Mouse (Mus musculus) midbrain, embryonic 15.5 days (tissue): ENCODE results near the gene Cd164l2. TPM values are rescaled to one million over a fixed set of nuclear protein-coding genes. Genes with fewer than 3 reads are reported as not detected.

Source experiments
- ATAC-seq: fragments of 200-750 bp; cut with Nextera tagmentation; replicated peaks from 2 replicates; pipeline ENCODE4 v1.8.0; 2017; ENCODE audit warnings: moderate TSS enrichment
- H3K27ac ChIP-seq: fragments of 300-500 bp; sonication (generic); 2 replicates; pipeline ENCODE4 v1.5.1; 2015; ENCODE audit warnings: mild to moderate bottlenecking, inconsistent platforms
- H3K27me3 ChIP-seq: fragments of 300-500 bp; sonication (generic); replicated peaks from 2 replicates; pipeline ENCODE4 v1.6.1; 2015; ENCODE audit warnings: inconsistent platforms
- H3K36me3 ChIP-seq: fragments of 300-500 bp; sonication (generic); replicated peaks from 2 replicates; pipeline ENCODE4 v1.6.1; 2015; ENCODE audit warnings: inconsistent platforms
- H3K4me1 ChIP-seq: fragments of 300-500 bp; sonication (generic); 2 replicates; pipeline ENCODE4 v1.6.1; 2015; ENCODE audit warnings: inconsistent platforms
- H3K4me2 ChIP-seq: fragments of 300-500 bp; sonication (generic); 2 replicates; pipeline ENCODE4 v1.6.1; 2015; ENCODE audit warnings: inconsistent platforms, mild to moderate bottlenecking, moderate library complexity
- H3K4me3 ChIP-seq: fragments of 300-500 bp; sonication (generic); 2 replicates; pipeline ENCODE4 v1.5.1; 2015; ENCODE audit warnings: mild to moderate bottlenecking, inconsistent platforms
- H3K9ac ChIP-seq: fragments of 300-500 bp; sonication (generic); 2 replicates; pipeline ENCODE4 v1.6.1; 2015; ENCODE audit warnings: mild to moderate bottlenecking, inconsistent platforms
- H3K9me3 ChIP-seq: fragments of 300-500 bp; sonication (generic); 2 replicates; pipeline ENCODE4 v1.6.1; 2016; ENCODE audit warnings: inconsistent platforms
- whole genome bisulfite sequencing: fragments of 180-500 bp; shearing (Covaris S2); methylation state at CpG from one replicate; pipeline ENCODE4 v1.1.7; 2015; ENCODE audit warnings: mixed read lengths; 5-methylcytosine and 5-hydroxymethylcytosine counted together
- polyA plus RNA-seq: library from polyadenylated mRNA; unstranded; fragments of >200 nt; fragmentation: Nextera tagmentation; extraction: Ambion mirVana; gene quantifications from 2 replicates; pipeline ENCODE4 v1.2.1, GENCODE M21; 2015

Cd164l2 gene
- polyA plus RNA-seq, 1 experiment from 2014 or later, result 3.0 TPM

DNA sequence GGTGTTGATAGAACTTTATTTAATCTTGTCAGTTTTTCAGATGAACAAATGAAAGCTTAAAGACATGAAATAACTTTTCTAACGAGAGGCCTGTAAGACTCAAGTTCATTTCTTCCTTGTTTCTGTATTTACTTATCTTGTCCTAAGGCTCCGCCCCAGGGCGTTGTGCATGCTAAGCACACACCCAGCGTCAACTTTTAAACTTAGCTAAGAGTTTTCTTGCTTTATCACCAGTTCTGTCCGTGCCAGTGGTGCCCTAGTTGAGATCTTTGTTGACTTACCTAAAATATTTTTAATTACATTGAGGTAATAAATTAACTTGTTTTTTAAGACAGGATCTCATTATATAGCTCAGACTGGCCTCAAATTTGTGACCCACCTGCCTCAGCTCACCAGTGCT lies 33.6 kb upstream of the Cd164l2 start:
- peaks cover 22% of the 10 kb centered on the region for H3K4me1 ChIP-seq
- no peaks in the 10 kb centered on the region for H3K27me3 ChIP-seq
- no peak overlapping the region for H3K27ac ChIP-seq
- H3K9me3 ChIP-seq, result no peaks in the 10 kb centered on the region
- ATAC-seq, result no peak
- H3K4me2 ChIP-seq, result no peak overlapping the region
- H3K9ac ChIP-seq, result no peak overlapping the region
- WGBS, result 90% methylated on average over 5 of the region's 5 CpGs
- no peaks in the 10 kb centered on the region for H3K36me3 ChIP-seq
- no peak overlapping the region for H3K4me3 ChIP-seq

DNA sequence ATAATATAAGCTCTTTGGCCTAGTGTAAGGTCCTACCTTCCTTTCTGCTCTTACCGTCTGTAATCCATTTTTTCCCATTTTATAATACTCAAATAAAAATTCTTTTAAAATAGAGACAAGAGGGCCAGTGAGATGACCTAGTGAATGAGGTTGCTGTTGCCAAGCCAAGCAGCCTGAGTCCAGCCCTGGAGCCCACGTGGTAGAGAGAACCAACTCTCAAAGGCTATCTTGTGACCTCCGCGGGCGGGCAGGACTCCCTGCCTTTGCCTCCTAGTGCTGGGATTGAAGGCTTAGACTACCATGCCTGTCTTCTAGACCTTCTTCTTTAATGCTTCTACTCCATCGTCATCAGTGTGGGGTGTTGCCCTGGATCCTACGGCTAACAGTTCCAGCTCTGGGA lies 32.7 kb upstream of the Cd164l2 start:
- no peak overlapping the region for H3K27ac ChIP-seq
- H3K9me3 ChIP-seq, result no peaks in the 10 kb centered on the region
- no peaks in the 10 kb centered on the region for H3K27me3 ChIP-seq
- H3K4me2 ChIP-seq, result no peak overlapping the region
- H3K36me3 ChIP-seq, result no peaks in the 10 kb centered on the region
- H3K9ac ChIP-seq, result no peak overlapping the region
- ATAC-seq, result no peak
- no peak overlapping the region for H3K4me3 ChIP-seq
- H3K4me1 ChIP-seq, result peaks cover 28% of the 10 kb centered on the region
- WGBS, result 96% methylated on average over 7 of the region's 7 CpGs

DNA sequence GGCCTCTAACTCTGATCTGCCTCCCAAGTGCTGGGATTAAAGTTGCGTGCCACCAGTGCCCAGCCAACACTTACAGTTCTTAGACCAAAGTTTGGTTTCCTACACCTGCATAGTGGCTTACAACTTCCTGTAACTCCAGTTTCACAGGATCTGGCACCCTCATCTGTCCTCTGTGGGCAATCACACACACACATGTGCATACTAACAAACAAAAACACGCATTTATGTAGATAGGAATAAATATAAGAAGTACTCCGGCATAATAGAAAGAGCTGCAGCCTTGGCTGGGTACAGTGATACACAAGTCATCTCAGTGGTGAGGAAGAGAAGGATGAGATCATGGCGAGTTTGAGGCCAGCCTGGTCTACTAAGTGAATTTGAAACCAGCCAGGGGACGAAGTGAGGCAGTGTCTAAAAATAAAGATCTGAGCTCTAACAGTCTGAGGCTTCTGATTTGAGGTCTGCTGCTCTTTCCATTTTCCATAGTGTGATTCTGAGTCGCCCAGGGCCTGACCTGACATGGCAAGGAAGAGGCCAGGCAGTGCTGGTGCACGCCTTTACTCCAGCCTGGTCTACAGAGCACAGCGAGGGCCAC lies 29.4 kb upstream of the Cd164l2 start:
- Histone ChIP-seq H3K4me1 (peaks cover 11% of the 10 kb centered on the region; the same call in 1 of the 2 replicates), H3K4me2 (no peak overlapping the region), H3K4me3 (no peak overlapping the region), H3K27me3 (no peaks in the 10 kb centered on the region), H3K9me3 (no peaks in the 10 kb centered on the region), H3K9ac (no peak overlapping the region), H3K36me3 (0 out of 2 replicates have a peak, but pooled peaks cover under 1% of the 10 kb centered on the region), H3K27ac (no peak overlapping the region)
- WGBS, result 95% methylated on average over 8 of the region's 8 CpGs
- ATAC-seq, result no peak

DNA sequence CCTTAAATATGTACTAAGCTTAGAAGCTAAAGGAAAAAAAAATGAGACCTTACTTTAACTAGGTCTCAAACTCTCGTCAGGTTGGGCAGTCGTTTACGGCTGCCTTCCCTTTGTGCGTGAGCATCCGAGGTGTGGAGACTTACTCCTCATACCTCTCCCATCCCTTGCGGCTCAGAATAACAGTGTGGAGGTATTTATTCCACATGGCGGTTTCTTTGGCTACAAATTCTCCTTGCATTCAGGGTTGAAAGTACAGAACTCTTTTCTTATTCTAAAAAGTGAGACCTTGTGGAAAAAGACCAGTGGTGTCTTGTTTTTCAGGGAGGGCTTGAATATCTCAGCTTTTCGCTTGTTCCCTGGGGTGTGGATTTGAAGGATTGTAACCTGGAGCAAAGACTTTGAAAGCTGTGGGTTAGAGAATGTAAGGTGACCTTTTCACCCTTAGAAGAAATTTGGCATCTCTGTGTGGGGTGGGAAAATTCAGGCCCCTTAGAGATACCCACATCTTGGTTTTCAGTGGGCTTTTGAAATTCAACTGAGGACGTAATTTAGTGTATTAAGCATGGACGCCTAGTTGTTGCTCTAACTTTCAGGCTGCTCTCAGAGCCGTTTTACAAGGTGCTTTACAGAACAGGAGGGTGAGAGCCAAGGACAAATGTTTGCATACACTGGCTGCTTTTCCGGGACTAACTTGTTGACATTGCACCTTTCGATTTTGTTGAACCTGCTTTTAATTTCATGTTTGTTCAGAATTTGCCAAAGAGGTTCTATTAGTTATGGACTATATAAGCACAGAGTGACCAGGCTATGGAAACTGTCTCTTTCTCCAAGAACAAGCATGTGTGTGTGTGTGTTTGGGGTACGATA lies 27.7 kb upstream of the Cd164l2 start:
- WGBS, result 62% methylated on average over 14 of the region's 14 CpGs
- H3K4me1 ChIP-seq, result 0 out of 2 replicates have a peak, but pooled peaks cover 11% of the 10 kb centered on the region
- 0 out of 2 replicates have a peak, but pooled peaks cover 3% of the 10 kb centered on the region for H3K36me3 ChIP-seq

DNA sequence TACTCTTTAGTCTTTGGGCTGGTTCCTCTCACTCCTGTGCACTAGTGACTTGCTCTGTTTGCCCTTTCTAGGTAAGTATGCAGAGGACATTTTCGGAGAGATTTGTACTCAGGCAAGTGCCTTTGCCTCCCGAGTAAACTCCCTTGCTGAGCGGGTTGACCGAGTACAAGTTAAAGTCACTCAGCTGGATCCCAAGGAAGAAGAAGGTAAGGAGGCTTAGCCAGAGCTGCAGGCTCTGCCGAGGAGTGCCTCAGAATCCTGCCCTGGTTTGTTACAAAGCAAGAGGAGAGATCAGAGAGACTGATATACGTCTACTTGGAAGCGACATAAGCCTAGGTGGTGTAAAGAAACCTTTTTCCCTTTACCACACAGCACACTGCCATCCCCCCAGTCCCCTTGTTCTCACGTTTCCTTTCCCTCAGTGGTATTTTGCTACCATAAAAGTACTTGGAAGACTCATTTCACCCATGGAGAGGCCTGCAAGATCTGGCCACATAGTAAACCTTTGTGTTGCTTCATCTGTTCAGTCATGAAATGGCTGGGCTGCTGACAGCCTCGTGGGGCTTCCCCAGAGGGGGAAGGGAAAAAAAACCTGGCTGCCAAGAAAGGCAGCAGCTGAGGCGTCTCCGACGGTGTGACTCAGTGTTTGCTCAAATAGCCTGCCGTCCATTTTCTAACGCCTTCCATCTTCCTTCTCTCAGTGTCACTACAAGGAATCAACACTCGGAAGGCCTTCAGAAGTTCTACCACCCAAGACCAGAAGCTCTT lies 26.8 kb upstream of the Cd164l2 start:
- Histone ChIP-seq H3K9ac (no peak overlapping the region), H3K9me3 (no peaks in the 10 kb centered on the region), H3K4me3 (no peak overlapping the region), H3K36me3 (0 out of 2 replicates have a peak, but pooled peaks cover 3% of the 10 kb centered on the region), H3K4me2 (no peak overlapping the region), H3K27ac (peak overlapping the region; percentile 18), H3K27me3 (no peaks in the 10 kb centered on the region), H3K4me1 (0 out of 2 replicates have a peak, but pooled peaks cover 11% of the 10 kb centered on the region)
- 44% methylated on average over 15 of the region's 15 CpGs for WGBS
- no peak for ATAC-seq

More for the DNA sequence above, 27.7 kb upstream of the Cd164l2 start:
- no peak overlapping the region for H3K4me3 ChIP-seq
- H3K27ac ChIP-seq, result no peak overlapping the region
- H3K9me3 ChIP-seq, result no peaks in the 10 kb centered on the region
- no peaks in the 10 kb centered on the region for H3K27me3 ChIP-seq
- H3K4me2 ChIP-seq, result no peak overlapping the region
- H3K9ac ChIP-seq, result no peak overlapping the region
- ATAC-seq, result no peak

DNA sequence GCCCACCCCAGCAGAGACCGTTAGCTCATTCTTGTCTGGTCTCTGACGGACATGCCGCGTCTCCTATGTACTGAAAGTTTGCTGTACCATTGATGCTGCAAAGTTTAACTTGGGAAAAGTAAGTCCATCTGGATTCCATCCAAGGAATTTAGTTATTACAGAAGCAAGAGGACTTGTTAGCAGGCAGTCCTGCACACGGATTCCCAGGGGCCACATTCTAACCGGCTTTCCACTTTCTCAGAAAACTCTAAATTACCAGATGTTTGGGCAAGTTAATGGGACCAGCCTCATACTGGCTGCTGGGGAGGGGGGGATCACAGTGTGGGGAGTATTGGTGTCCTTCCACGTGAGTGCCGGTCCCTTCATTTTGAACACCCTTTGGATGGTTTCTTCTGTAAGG lies 26.0 kb upstream of the Cd164l2 start:
- Histone ChIP-seq H3K27me3 (no peaks in the 10 kb centered on the region), H3K9me3 (no peaks in the 10 kb centered on the region), H3K4me2 (no peak overlapping the region), H3K4me1 (0 out of 2 replicates have a peak, but pooled peaks cover 11% of the 10 kb centered on the region), H3K36me3 (0 out of 2 replicates have a peak, but pooled peaks cover 3% of the 10 kb centered on the region), H3K9ac (no peak overlapping the region), H3K27ac (no peak overlapping the region), H3K4me3 (no peak overlapping the region)
- WGBS, result 89% methylated on average over 8 of the region's 8 CpGs
- no peak for ATAC-seq

DNA sequence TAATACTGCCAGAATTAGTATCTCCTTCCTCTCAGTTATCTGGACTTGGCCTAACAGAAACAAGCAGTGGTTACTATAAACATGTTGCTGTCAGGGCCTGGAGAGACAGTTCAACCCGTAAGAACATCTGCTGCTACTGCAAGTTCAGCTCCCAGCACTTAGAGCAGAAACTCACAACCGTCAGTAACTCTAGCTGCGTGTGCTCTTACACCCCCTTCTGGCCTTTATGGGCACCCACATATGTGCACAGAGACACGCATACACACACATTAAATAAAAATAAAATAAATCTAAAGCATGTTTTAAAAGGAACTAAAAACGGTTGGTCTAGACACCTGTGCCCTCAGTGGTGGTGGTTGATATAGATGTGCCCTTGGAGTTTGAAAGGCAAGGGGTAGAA lies 25.1 kb upstream of the Cd164l2 start:
- H3K36me3 ChIP-seq, result peaks cover 6% of the 10 kb centered on the region; the same call in 1 of the 2 replicates
- H3K27ac ChIP-seq, result no peak overlapping the region
- no peak overlapping the region for H3K4me3 ChIP-seq
- ATAC-seq, result no peak
- WGBS, result 95% methylated on average over 5 of the region's 5 CpGs
- H3K4me1 ChIP-seq, result 0 out of 2 replicates have a peak, but pooled peaks cover 11% of the 10 kb centered on the region
- H3K27me3 ChIP-seq, result no peaks in the 10 kb centered on the region
- H3K9me3 ChIP-seq, result no peaks in the 10 kb centered on the region
- H3K4me2 ChIP-seq, result no peak overlapping the region
- no peak overlapping the region for H3K9ac ChIP-seq

DNA sequence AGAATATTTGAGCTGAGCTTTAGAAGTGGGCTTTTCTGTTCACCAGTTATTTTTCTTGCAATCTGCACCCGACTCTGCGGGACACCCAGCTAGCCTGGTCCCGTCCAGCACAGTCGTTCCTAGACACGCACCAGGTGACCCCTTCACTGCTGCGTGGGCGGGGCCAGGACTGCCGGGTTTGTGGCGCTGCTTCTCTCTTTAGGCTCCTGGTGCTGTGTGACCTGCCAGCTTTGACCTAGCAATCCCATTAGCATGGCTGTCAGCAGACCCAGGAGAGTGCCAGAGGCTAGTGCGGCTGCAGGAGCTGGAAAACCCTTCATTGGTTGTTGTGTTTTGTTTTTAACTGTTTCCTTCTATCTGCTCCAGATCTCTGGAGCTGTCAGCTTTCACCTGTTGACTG lies 22.5 kb upstream of the Cd164l2 start:
- H3K27ac ChIP-seq, result no peak overlapping the region
- no peak overlapping the region for H3K4me3 ChIP-seq
- H3K4me2 ChIP-seq, result no peak overlapping the region
- 0 out of 2 replicates have a peak, but pooled peaks cover 4% of the 10 kb centered on the region for H3K4me1 ChIP-seq
- no peak for ATAC-seq
- no peaks in the 10 kb centered on the region for H3K27me3 ChIP-seq
- H3K9me3 ChIP-seq, result no peaks in the 10 kb centered on the region
- WGBS, result 56% methylated on average over 10 of the region's 10 CpGs
- H3K9ac ChIP-seq, result no peak overlapping the region
- peaks cover 14% of the 10 kb centered on the region; the same call in 1 of the 2 replicates for H3K36me3 ChIP-seq

DNA sequence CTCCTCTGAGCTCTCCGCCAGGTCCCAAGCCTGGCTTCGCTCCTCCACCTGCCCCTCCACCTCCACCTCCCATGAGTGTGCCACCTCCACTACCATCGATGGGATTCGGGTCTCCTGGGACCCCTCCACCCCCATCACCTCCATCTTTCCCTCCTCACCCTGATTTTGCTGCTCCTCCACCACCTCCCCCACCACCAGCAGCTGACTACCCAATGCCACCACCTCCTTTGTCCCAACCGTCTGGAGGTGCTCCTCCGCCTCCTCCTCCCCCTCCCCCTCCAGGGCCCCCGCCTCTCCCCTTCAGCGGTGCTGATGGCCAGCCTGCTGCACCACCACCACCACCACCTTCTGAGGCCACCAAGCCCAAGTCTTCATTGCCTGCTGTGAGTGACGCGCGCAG lies 17.4 kb upstream of the Cd164l2 start:
- no peak overlapping the region for H3K27ac ChIP-seq
- ATAC-seq, result no peak
- peaks cover 11% of the 10 kb centered on the region; the same call in 1 of the 2 replicates for H3K36me3 ChIP-seq
- no peak overlapping the region for H3K4me3 ChIP-seq
- H3K27me3 ChIP-seq, result no peaks in the 10 kb centered on the region
- no peak overlapping the region for H3K9ac ChIP-seq
- no peak overlapping the region for H3K4me2 ChIP-seq
- no peaks in the 10 kb centered on the region for H3K9me3 ChIP-seq
- WGBS, result 90% methylated on average over 11 of the region's 11 CpGs
- peaks cover 38% of the 10 kb centered on the region for H3K4me1 ChIP-seq

DNA sequence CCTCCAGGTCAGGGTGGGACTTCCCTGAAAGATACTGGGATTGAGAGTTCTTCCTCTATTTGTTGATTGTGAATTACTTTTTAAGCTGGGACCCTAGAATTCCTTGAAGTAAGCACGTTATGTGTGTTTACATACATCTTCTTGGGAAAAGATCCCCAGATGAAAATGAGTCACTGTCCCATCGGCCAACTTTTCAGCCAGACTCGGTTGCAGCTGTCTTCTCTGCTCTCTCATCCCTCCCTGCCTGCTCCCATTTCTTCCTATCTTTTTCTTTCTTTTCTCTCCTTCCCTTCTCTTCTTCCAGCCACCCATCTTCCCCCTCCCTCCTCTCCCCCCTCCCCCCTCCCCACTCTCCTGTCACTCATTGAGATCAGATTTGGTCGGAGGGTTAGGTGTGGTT lies 16.9 kb upstream of the Cd164l2 start:
- no peak overlapping the region for H3K27ac ChIP-seq
- peaks cover 43% of the 10 kb centered on the region for H3K4me1 ChIP-seq
- 69% methylated on average over 4 of the region's 4 CpGs for WGBS
- H3K4me3 ChIP-seq, result no peak overlapping the region
- no peak overlapping the region for H3K9ac ChIP-seq
- ATAC-seq, result no peak
- peaks cover 11% of the 10 kb centered on the region; the same call in 1 of the 2 replicates for H3K36me3 ChIP-seq
- no peaks in the 10 kb centered on the region for H3K9me3 ChIP-seq
- no peaks in the 10 kb centered on the region for H3K27me3 ChIP-seq
- no peak overlapping the region for H3K4me2 ChIP-seq

DNA sequence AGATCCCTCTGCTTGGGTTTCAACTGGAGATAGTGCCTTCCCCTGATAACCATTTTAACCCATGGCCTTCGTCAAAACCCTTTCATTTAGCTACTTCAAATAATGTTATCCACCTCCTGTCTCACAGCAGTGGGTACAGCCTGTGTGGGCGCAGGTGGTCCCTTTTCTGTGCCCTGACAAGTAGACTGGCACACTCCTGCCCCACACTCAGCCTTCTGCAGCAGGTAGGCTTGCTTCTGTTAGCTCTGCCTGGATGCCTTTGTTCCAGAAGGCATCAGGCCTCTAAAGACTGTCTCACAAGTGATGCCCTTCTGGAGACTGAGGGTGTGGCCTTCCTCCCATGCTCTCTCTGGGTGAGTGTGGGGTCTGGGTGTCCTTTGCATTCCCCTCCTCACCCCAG lies 15.8 kb upstream of the Cd164l2 start:
- no peak for ATAC-seq
- no peak overlapping the region for H3K9ac ChIP-seq
- H3K27ac ChIP-seq, result peak overlapping the region; percentile 84
- peaks cover 54% of the 10 kb centered on the region for H3K4me1 ChIP-seq
- 82% methylated on average over 2 of the region's 2 CpGs for WGBS
- H3K9me3 ChIP-seq, result no peaks in the 10 kb centered on the region
- H3K4me3 ChIP-seq, result no peak overlapping the region
- H3K4me2 ChIP-seq, result no peak overlapping the region
- H3K27me3 ChIP-seq, result no peaks in the 10 kb centered on the region
- peaks cover 11% of the 10 kb centered on the region; the same call in 1 of the 2 replicates for H3K36me3 ChIP-seq

DNA sequence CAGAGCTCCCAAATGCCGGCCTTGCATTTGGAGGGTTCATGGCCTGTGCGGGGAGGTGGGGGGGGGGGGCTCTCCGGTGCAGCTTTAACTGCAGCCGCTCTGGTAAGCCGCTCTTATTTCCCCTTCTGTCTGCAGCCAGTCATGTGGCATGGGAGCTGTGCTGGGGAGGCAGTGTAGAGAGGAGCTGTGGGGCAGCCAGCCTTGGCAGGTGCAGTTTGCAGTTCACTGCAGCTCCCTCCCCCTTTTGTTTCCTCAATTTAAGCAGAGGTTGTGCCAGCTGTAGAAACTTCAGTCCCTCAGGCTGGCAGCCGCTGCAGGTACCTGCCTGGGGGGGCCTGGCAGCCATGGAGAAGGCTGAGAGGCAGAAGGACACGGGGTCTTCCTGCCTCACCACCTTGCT lies 15.1 kb upstream of the Cd164l2 start:
- Histone ChIP-seq H3K4me1 (peaks cover 57% of the 10 kb centered on the region), H3K27me3 (no peaks in the 10 kb centered on the region), H3K4me3 (no peak overlapping the region), H3K27ac (peak overlapping the region; percentile 84), H3K9me3 (no peaks in the 10 kb centered on the region), H3K4me2 (no peak overlapping the region), H3K36me3 (peaks cover 8% of the 10 kb centered on the region; the same call in 1 of the 2 replicates), H3K9ac (no peak overlapping the region)
- peak; percentile 45; the same call in 1 of the 2 replicates for ATAC-seq
- WGBS, result 10% methylated on average over 7 of the region's 7 CpGs
